21 mouse cellular contexts compared by ENCODE assay signal in the genomic region with DNA sequence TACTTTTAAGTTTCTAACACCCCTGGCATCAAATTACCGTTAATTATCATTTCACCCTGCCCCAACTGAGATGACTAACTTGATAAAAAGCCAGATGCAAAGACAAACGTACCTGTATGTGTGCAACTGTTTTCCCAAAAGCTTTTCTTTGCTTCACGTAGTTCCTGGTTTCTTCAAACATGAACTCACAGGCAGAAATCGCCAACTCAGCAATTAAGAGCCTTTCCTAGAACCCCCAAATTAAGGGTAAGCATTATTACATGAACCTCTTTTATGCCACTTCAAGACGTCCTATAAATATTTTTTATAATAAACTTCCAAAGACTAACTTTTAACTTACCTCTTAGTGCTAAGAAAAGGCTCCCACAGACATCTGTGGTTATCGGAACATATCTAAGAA. TPM values are rescaled to one million over a fixed set of nuclear protein-coding genes. Genes with fewer than 3 reads are reported as not detected.
DNase-seq lines count a peak whose midpoint lies in the region; ATAC-seq and TF ChIP-seq lines count a peak whose summit lies in the region.
"Had no signal": no experiment of that assay in that cellular context is flagged by ENCODE, and none has a peak within 500 bp of the region (broad histone marks: within the 10 kb centered on the region; RNA-seq: fewer than 3 reads in every experiment).

No protein-coding gene starts in this region.

- ATAC-seq in heart, embryonic 13.5 days (ENCODE audit: extremely low read depth, insufficient number of reproducible peaks, low FRiP score, low TSS enrichment) = no peak
- ATAC-seq in lung, embryonic 14.5 days (ENCODE audit: insufficient read depth) = no peak
- ATAC-seq in lung, postnatal 0 days = no peak
- ATAC-seq: CD4-positive, CD25-positive, alpha-beta regulatory T cell, adult 4 months; forebrain, embryonic 13.5 days; forebrain, embryonic 15.5 days; forebrain, postnatal 0 days had no signal

- TF ChIP-seq POLR2A in MEL (IDR thresholded peaks at IDR 0.05; ENCODE audit: control insufficient read depth in 1 of 2, insufficient read depth in 1 of 2, low read depth in 1 of 2, low read length in 2 of 2, poor library complexity in 1 of 2) = no peak

- peaks cover 25% of the 10 kb centered on the region for H3K4me1 ChIP-seq in heart, embryonic 13.5 days
- no peaks in the 10 kb centered on the region for H3K4me1 ChIP-seq in lung, embryonic 14.5 days (ENCODE audit: insufficient read depth)
- no peaks in the 10 kb centered on the region; the same call in 1 of the 2 replicates for H3K4me1 ChIP-seq in lung, postnatal 0 days (ENCODE audit: insufficient read depth, low read depth, low read length)
- H3K4me1 ChIP-seq in MEL (ENCODE audit: control insufficient read depth in 1 of 2, insufficient read depth in 2 of 2, low read length in 2 of 2) = peaks cover 6 to 10% of the 10 kb centered on the region in 2 experiments; a peak in 3 of 4 replicates
- H3K4me1 ChIP-seq: embryonic facial prominence, embryonic 10.5 days; embryonic facial prominence, embryonic 12.5 days; forebrain, embryonic 13.5 days; forebrain, embryonic 15.5 days had no signal

- no peaks in the 10 kb centered on the region for H3K27me3 ChIP-seq in heart, embryonic 13.5 days (replicated peaks)
- no peaks in the 10 kb centered on the region for H3K27me3 ChIP-seq in lung, embryonic 14.5 days (ENCODE audit: insufficient read depth, low read length)
- H3K27me3 ChIP-seq in lung, postnatal 0 days (replicated peaks; ENCODE audit: insufficient read depth, low read length) = no peaks in the 10 kb centered on the region
- H3K27me3 ChIP-seq in MEL (ENCODE audit: control insufficient read depth in 1 of 2, insufficient read depth in 2 of 2, low read length in 2 of 2) = no peaks in the 10 kb centered on the region
- H3K27me3 ChIP-seq: embryonic facial prominence, embryonic 12.5 days; forebrain, embryonic 13.5 days; forebrain, embryonic 15.5 days had no signal

- peaks cover 77% of the 10 kb centered on the region for H3K36me3 ChIP-seq in heart, embryonic 13.5 days
- H3K36me3 ChIP-seq in lung, embryonic 14.5 days (ENCODE audit: insufficient read depth) = peaks cover 55% of the 10 kb centered on the region
- peaks cover 23% of the 10 kb centered on the region for H3K36me3 ChIP-seq in lung, postnatal 0 days (ENCODE audit: insufficient read depth, low read length)
- peaks cover 0 to 5% of the 10 kb centered on the region in 2 experiments; a peak in 1 of 4 replicates for H3K36me3 ChIP-seq in MEL (ENCODE audit: control insufficient read depth in 1 of 2, insufficient read depth in 2 of 2, low read length in 2 of 2)
- H3K36me3 ChIP-seq: forebrain, embryonic 15.5 days had no signal

- TF ChIP-seq EP300 in lung, postnatal 0 days (IDR thresholded peaks at IDR 0.05) = no peak
- TF ChIP-seq EP300 in MEL (IDR thresholded peaks at IDR 0.05; ENCODE audit: low read depth in 1 of 2, low read length in 2 of 2) = no peak

- H3K9ac ChIP-seq in heart, embryonic 13.5 days = no peak overlapping the region
- no peak overlapping the region for H3K9ac ChIP-seq in lung, embryonic 14.5 days
- no peak overlapping the region for H3K9ac ChIP-seq in lung, postnatal 0 days (replicated peaks; ENCODE audit: low read depth)
- no peak overlapping the region for H3K9ac ChIP-seq in MEL (ENCODE audit: control insufficient read depth, low read depth, low read length, poor library complexity, severe bottlenecking)
- H3K9ac ChIP-seq: embryonic facial prominence, embryonic 12.5 days; forebrain, embryonic 13.5 days; forebrain, embryonic 15.5 days; forebrain, postnatal 0 days had no signal

- H3K79me2 ChIP-seq in MEL (ENCODE audit: control insufficient read depth, insufficient read depth, low read length, poor library complexity) = no peaks in the 10 kb centered on the region

- 0 out of 2 replicates have a peak overlapping the region, but pooled peaks have one; percentile 36 for H3K27ac ChIP-seq in heart, embryonic 13.5 days (replicated peaks)
- H3K27ac ChIP-seq in lung, embryonic 14.5 days (ENCODE audit: low read depth) = peak overlapping the region; percentile 9; the same call in 1 of the 2 replicates
- H3K27ac ChIP-seq in lung, postnatal 0 days (ENCODE audit: low read length) = no peak overlapping the region
- no peak overlapping the region for H3K27ac ChIP-seq in MEL (ENCODE audit: control insufficient read depth, low read depth, low read length)
- H3K27ac ChIP-seq: embryonic facial prominence, embryonic 10.5 days; embryonic facial prominence, embryonic 12.5 days; forebrain, embryonic 13.5 days; forebrain, embryonic 15.5 days had no signal

- H3K4me2 ChIP-seq in heart, embryonic 13.5 days = no peak overlapping the region
- H3K4me2 ChIP-seq in lung, embryonic 14.5 days = no peak overlapping the region
- no peak overlapping the region for H3K4me2 ChIP-seq in lung, postnatal 0 days (replicated peaks; ENCODE audit: low read depth, low read length)
- H3K4me2 ChIP-seq: embryonic facial prominence, embryonic 12.5 days; forebrain, embryonic 13.5 days; forebrain, embryonic 15.5 days had no signal

- no peak for TF ChIP-seq CTCF in lung, embryonic 14.5 days (IDR thresholded peaks at IDR 0.05; ENCODE audit: low read depth)
- TF ChIP-seq CTCF in lung, postnatal 0 days (IDR thresholded peaks at IDR 0.05) = no peak
- no peak for TF ChIP-seq CTCF in MEL (IDR thresholded peaks at IDR 0.05 in 2 of 3, conservative IDR thresholded peaks at IDR 0.05 in 1 of 3; ENCODE audit: control insufficient read depth in 1 of 3, insufficient read depth in 1 of 3, low read depth in 2 of 3, low read length in 3 of 3, poor library complexity in 1 of 3, severe bottlenecking in 1 of 3)

- no peak for TF ChIP-seq RAD21 in MEL (IDR thresholded peaks at IDR 0.05; ENCODE audit: low read depth, low read length)

- 71% methylated on average over 6 of the region's 6 CpGs for WGBS in heart, embryonic 13.5 days
- 78% methylated on average over 6 of the region's 6 CpGs for WGBS in lung, embryonic 14.5 days
- WGBS in lung, postnatal 0 days = 80% methylated on average over 6 of the region's 6 CpGs

- no peak for DNase-seq in heart, postnatal 4 days
- DNase-seq in lung, embryonic 14.5 days = no peak
- no peak for DNase-seq in lung, postnatal 0 days (ENCODE audit: low spot score)
- DNase-seq in MEL (ENCODE audit: low read depth, low spot score) = no peak
- DNase-seq in right cerebral cortex, adult 18-20 months = no peak
- DNase-seq: adrenal gland, adult 8-10 months; adrenal gland, postnatal 14 days; B cell, adult 2 months; cerebellum, adult 11-12 months; cerebellum, adult 2 months; cerebellum, adult 9-10 months; cerebellum, postnatal 10 days; cerebellum, postnatal 25 days; forebrain, postnatal 0 days had no signal

- no peaks in the 10 kb centered on the region for H3K9me3 ChIP-seq in heart, embryonic 13.5 days
- no peaks in the 10 kb centered on the region for H3K9me3 ChIP-seq in lung, embryonic 14.5 days (ENCODE audit: low read depth, low read length)
- no peaks in the 10 kb centered on the region for H3K9me3 ChIP-seq in lung, postnatal 0 days (ENCODE audit: low read length)
- H3K9me3 ChIP-seq in MEL (replicated peaks; ENCODE audit: insufficient read depth, low read length) = no peaks in the 10 kb centered on the region
- H3K9me3 ChIP-seq: embryonic facial prominence, embryonic 10.5 days; embryonic facial prominence, embryonic 12.5 days; forebrain, embryonic 13.5 days; forebrain, embryonic 15.5 days; G1E had no signal

- H3K4me3 ChIP-seq in heart, embryonic 13.5 days = no peak overlapping the region
- H3K4me3 ChIP-seq in lung, embryonic 14.5 days (ENCODE audit: low read depth, low read length) = no peak overlapping the region
- no peak overlapping the region for H3K4me3 ChIP-seq in lung, postnatal 0 days (ENCODE audit: low read depth, low read length)
- H3K4me3 ChIP-seq in MEL (ENCODE audit: control insufficient read depth in 1 of 2, insufficient read depth in 1 of 2, low read depth in 2 of 2, low read length in 2 of 2) = no peak overlapping the region
- H3K4me3 ChIP-seq: embryonic facial prominence, embryonic 10.5 days; embryonic facial prominence, embryonic 12.5 days; forebrain, embryonic 13.5 days; forebrain, embryonic 15.5 days had no signal

TF ChIP-seq in MEL, 35 proteins besides CTCF, POLR2A, EP300 and RAD21:
- 0 out of 2 replicates have a peak, but pooled peaks have one; percentile 19 for TF ChIP-seq MAFK (IDR thresholded peaks at IDR 0.05; ENCODE audit: borderline replicate concordance, low read depth, low read length)
- TF ChIP-seq POLR2AphosphoS2 (IDR thresholded peaks at IDR 0.05; ENCODE audit: low read length) = no peak

RNA-seq across cellular contexts. Expression of a gene that starts 21.6 kb away (rescaled TPM):
- polyA plus RNA-seq in heart, embryonic 13.5 days (2015; fragmentation: Nextera tagmentation; extraction: Ambion mirVana) = 459 and 524 TPM in 2 replicates
- total RNA-seq in heart, postnatal 4 days (2021) = 1,000 to 10,000 TPM; 1,242 to 1,246 TPM
- 128 and 140 TPM in 2 replicates for polyA plus RNA-seq in lung, embryonic 14.5 days (2014; fragmentation: Nextera tagmentation; extraction: Ambion mirVana)
- 217 and 230 TPM in 2 replicates for polyA plus RNA-seq in lung, postnatal 0 days (2015; fragmentation: Nextera tagmentation; extraction: Ambion mirVana)
- 0.07 and 0.12 TPM in 2 replicates for total RNA-seq in MEL (2012; rRNA removed)
- polyA plus RNA-seq in MEL (2012; ENCODE audit: insufficient read depth in 1 of 2, insufficient read length in 2 of 2, low read depth in 1 of 2, low replicate concordance in 2 of 2, missing spikeins in 1 of 2) = under 1 TPM in 1 of 2 experiments, not detected in 1; 0.32 TPM

RNA-seq across cellular contexts. Expression of a gene that starts 24.1 kb away (rescaled TPM):
- 8.7 and 9.0 TPM in 2 replicates for polyA plus RNA-seq in heart, embryonic 13.5 days (2015; fragmentation: Nextera tagmentation; extraction: Ambion mirVana)
- 10 to 100 TPM; 16.7 to 19.1 TPM for total RNA-seq in heart, postnatal 4 days (2021)
- 21.9 and 22.3 TPM in 2 replicates for polyA plus RNA-seq in lung, embryonic 14.5 days (2014; fragmentation: Nextera tagmentation; extraction: Ambion mirVana)
- 11.2 and 13.1 TPM in 2 replicates for polyA plus RNA-seq in lung, postnatal 0 days (2015; fragmentation: Nextera tagmentation; extraction: Ambion mirVana)
- total RNA-seq in MEL (2012; rRNA removed) = 1.8 and 1.9 TPM in 2 replicates
- polyA plus RNA-seq in MEL (2012; ENCODE audit: insufficient read depth in 1 of 2, insufficient read length in 2 of 2, low read depth in 1 of 2, low replicate concordance in 2 of 2, missing spikeins in 1 of 2) = 1 to 10 TPM in 1 of 2 experiments, not detected in 1; 1.9 TPM

Comparison
In these comparisons a context has a peak if more than half of its experiments do, and no peak if none do; other contexts are left out.
1. H3K27ac ChIP-seq: peak in heart, embryonic 13.5 days (single experiment) and lung, embryonic 14.5 days (single experiment); none in lung, postnatal 0 days (single experiment) and MEL (single experiment).
2. RNA of a gene that starts 21.6 kb away (polyA plus RNA-seq): 459 to 524 TPM in heart, embryonic 13.5 days, 217 to 230 TPM in lung, postnatal 0 days and 128 to 140 TPM in lung, embryonic 14.5 days; 0.32 TPM in MEL; every median in the first group is over 10 times any median in the second.